In the genomic region with DNA sequence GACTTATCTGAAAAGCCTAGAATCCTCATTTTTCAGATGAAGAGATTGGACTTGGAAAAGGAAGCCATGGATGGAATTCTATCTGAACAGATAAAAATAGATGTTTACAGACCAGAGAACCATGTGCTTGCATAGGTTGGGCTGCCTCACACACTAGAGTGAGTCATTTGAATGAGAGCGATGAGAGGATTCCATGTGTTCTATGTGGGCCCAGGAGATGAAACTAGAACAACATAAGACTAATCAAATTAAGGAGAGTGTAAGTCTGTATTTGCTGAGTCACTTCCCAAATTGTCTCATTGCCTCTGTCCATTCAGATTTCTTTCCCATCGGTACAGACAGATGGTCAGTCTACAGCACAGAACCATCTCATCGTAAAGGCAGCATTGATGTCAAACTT, we compare ENCODE assay signal across 15 mouse cellular contexts.
DNase-seq lines count a peak whose midpoint lies in the region; ATAC-seq lines count a peak whose summit lies in the region.
"Had no signal": no experiment of that assay in that cellular context is flagged by ENCODE, and none has a peak within 500 bp of the region (broad histone marks: within the 10 kb centered on the region; RNA-seq: fewer than 3 reads in every experiment).

No protein-coding gene starts in this region.

- peak; percentile 75 for ATAC-seq in frontal cortex, adult (ENCODE audit: low TSS enrichment)
- ATAC-seq: CD4-positive, CD25-positive, alpha-beta regulatory T cell, adult 4 months; forebrain, embryonic 13.5 days; forebrain, embryonic 15.5 days; forebrain, postnatal 0 days had no signal

- DNase-seq in frontal cortex, adult 2 months (ENCODE audit: extremely low spot score in 1 of 2, low spot score in 1 of 2): no peak
- DNase-seq in layer of hippocampus, adult 9-11 months: peak; percentile 47
- no peak for DNase-seq in layer of hippocampus, postnatal 14 days (ENCODE audit: low spot score in 2 of 2)
- DNase-seq in left cerebral cortex, adult 8-10 months (ENCODE audit: low spot score in 2 of 2): no peak
- DNase-seq: adrenal gland, adult 2 months; adrenal gland, postnatal 10 days; adrenal gland, postnatal 25 days; B cell, adult 2 months; cerebellum, adult 11-12 months; cerebellum, adult 9-10 months; forebrain, postnatal 0 days had no signal
